Mouse (Mus musculus): ENCODE results near the gene Gm28230.

Gene Gm28230

DNA sequence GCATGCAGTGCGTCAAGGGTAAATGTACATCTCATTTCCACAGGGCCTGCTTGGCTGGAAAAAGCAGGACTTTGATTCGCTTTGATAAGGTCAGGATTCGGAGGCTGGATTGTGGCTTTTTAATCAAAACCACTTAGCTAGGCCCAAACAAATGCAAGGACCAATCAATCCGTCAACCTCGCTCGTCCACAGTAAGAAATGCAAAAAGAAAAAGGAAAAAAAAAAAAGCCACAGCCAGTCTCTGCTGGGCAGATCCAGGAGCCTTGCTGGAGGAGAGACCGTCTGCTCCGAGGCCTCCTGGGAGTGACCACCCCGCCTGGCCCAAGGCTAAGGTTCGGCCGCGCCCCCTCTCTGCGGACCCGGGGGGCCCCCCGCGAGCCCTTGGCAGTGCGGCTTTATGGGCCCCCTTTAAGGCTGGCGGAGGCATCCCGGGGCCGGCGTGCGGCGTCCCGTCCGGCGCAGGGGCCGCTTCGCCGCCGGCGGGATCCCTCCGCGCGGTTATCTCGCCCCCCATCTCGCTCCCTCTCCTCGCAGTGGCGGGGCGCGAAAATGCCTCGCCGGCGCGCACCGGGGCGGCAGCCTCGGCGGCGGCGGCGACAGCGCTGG lies 22.0 kb upstream of the Gm28230 start, which contains the start of gene Hoxd8:
Hoxd8 (plus strand) TSS at position 223 of the 606 bp plus-strand sequence.
- DNase-seq, result no peak

DNA sequence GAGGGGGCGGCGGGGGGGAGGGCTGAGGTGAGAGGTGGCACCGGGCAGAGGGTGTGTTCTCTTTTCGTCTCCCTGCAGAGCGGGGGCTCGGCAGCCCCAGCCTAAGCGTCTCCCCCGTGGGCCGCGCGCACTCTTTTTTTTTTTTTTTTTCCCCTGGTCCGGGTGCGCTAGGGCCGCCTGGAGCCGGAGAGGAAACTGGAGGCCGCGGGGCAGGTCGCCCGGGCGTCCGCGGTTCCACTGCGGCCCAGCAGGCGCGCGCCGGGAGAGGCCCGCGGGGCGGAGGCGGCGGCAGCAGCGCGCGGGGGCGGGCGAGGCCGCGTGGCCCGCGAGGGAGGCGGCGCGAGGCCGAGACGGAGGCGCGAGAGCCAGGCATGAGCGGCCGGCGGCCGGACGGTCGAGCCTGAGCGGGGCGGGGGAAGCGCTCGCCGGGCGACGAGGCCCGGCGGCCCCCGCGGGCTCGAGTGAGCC lies 21.5 kb upstream of the Gm28230 start:
- no peak for DNase-seq

DNA sequence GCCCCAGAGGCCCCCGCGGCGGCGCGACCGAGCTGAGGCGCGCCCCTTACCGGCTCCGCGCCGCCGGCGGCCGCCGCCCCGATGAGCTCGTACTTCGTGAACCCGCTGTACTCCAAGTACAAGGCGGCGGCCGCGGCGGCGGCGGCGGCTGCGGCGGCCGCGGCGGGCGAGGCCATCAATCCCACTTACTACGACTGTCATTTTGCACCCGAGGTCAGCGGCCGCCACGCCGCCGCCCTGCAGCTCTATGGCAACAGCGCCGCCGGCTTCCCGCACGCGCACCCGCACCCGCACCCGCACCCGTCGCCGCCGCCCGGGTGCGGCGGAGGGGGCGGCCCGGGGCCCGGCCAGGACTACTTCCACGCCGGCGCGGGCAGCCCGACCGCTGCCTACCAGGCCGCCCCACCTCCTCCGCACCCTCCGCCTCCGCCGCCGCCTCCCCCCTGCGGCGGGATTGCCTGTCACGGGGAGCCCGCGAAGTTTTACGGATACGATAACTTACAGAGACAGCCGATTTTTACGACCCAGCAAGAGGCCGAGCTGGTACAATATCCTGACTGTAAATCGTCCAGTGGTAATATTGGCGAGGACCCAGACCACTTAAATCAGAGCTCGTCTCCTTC lies 20.9 kb upstream of the Gm28230 start:
- peak in 1 of 2 experiments; percentile 14 for DNase-seq

- DNase-seq, result no peak
Measured at GRCm38 (mm10) chr2:74706393-74706960, 20.1 kb upstream of the Gm28230 start.

GRCm38 (mm10) chr2:74707599-74707998 lies 18.9 kb upstream of the Gm28230 start:
- DNase-seq, result no peak

DNA sequence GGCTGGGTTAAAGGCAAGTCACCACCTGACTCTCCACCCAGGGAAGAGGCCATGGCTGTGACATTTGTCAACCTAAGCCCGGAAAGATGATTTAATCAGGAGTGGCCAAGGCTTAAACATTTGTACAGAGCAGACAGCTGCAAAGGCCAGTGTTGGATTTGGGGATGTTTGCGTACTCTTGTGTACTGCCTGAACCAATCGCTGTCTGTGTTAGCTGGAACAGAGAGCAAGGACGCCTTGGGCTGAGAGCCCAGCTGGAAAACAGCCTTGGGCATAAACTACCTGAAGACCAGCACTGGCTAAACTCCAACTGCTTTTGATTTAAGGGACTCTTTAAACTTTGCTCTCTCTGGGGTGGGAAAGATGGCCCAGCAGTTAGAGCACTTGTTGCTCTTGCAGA lies 17.9 kb upstream of the Gm28230 start:
- DNase-seq, result no peak

- DNase-seq, result no peak
Measured at GRCm38 (mm10) chr2:74709465-74710419, 16.8 kb upstream of the Gm28230 start.

GRCm38 (mm10) chr2:74710929-74711543 lies 15.5 kb upstream of the Gm28230 start:
- DNase-seq, result no peak

GRCm38 (mm10) chr2:74711721-74712621 lies 14.6 kb upstream of the Gm28230 start, which contains the start of the genes Hoxd3 and Hoxd4:
Gene Hoxd3 (plus strand): TSS chr2:74711927.
Gene Hoxd4 (plus strand): TSS chr2:74711929.
- no peak for DNase-seq

DNA sequence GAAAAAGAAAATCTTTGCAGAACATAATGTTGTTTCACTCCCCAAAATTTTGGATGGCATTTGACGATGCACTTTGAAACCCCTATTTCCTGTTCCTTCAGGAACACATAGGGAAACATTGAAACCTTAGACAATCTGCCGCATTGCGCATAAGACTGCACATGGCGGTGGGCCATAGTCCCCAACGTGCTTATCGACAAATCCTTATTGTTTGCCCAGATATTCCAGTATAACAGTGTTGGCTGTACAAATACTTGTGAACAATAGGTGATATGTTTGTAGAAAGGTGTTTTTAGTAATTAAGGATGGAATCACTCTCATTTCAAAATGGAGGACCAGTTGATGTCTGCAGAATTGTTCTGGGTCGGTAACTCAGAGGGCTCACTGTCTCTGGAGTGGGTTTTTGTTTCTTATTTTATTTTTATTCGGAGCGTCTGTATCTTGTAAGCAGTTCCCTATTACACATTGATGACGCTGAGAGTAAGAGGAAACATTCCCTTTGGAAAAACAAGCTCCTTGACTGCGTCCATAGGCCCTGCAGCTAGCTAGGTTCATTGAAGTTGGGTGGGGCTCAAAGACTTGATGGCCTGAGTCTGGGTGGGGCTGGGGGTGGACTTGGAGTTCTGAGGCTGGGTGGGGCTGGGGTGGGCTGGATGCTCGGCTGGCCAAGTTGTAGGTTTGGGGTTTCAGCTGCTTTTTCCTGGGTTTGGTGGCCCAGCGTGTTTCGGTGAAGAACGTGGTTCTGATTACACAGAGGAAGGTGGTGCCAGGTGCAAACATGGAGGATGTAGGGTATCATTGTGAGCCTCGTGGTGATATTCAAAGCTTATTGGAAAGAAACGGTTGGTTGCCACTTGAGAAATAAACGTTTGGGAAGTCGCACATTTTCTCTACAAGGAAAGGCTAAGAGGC lies 13.0 kb upstream of the Gm28230 start:
- no peak for DNase-seq

GRCm38 (mm10) chr2:74714156-74714789 lies 12.3 kb upstream of the Gm28230 start:
- no peak for DNase-seq

- DNase-seq, result no peak
Measured at GRCm38 (mm10) chr2:74714881-74715280, 11.6 kb upstream of the Gm28230 start.

DNA sequence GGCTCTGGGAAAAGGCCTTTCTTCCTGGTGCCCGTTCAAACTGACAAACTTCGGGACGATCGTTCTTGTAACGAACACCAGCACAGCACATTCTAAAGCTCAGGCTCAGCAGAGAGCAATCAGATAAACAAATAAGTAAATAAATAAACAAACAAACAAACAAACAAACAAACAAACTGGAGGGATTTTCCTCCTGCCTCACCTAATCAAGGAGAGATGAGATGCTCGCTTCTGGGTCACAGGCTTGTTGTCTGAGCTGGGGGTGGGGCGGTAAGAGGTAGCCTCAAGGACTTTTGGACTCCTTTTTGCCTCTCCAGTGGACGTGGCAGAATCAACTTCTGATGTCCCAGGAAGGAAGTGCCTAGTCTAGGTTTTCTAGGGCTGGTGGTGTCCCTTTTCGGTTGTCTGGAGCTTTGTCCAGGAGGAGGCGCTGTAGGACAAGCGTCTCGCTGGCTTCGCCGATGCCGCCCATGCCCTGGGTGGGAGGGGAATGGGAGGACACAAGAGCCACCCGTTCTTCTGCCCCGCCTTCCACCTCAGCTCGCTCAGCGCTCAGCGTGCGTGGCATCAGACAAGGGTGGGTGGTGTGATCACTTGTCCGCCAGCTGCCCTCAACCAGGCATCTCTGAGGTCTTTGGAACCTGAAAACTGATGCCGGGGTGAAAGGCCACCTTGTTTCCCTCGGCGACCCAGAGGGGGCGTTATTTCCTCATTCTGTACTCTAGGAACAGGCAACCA lies 10.9 kb upstream of the Gm28230 start:
- DNase-seq, result peak; percentile 86 to 95

DNA sequence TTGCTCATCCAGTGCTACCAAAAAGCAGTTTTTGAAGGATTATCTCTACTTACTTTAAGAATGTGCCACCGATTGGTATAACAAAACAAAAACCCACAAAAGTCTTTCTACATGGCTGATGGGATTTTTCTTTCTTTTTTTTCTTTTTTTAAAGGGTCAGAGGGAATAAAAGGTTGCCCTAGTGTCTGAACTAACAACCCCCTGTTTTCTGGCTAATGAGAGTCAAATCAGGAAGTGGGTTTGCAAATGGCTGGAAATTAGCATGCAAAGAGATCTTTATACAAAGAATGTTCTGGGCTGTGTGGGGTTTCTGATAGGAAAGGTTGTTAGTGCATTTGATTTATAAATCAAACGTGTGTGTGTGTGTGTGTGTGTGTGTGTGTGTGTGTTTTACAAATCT lies 6.1 kb upstream of the Gm28230 start:
- DNase-seq, result no peak

- DNase-seq, result no peak
Measured at GRCm38 (mm10) chr2:74720955-74721491, 5.5 kb upstream of the Gm28230 start.

- DNase-seq, result no peak
Measured at GRCm38 (mm10) chr2:74721882-74722281, 4.6 kb upstream of the Gm28230 start.

GRCm38 (mm10) chr2:74722949-74723348 lies 3.6 kb upstream of the Gm28230 start:
- DNase-seq, result no peak

GRCm38 (mm10) chr2:74724244-74725015 lies 2.1 kb upstream of the Gm28230 start:
- DNase-seq, result no peak
